Mouse (Mus musculus) brain, embryonic 14.5 days (tissue): ENCODE measurements at regions not wholly inside any gene's neighbourhood (a gene's known extent, or its start where the extent isn't known, plus 50 kb on each side); places are given as distances from the start of the nearest gene placed in this dataset.

Experiments
- CTCF ChIP-seq: fragments of 200-500 bp; IDR thresholded peaks from 2 replicates; pipeline ENCODE4 v1.5.1; 2012; ENCODE audit warnings: inconsistent platforms, mild to moderate bottlenecking, moderate library complexity, borderline replicate concordance; ENCODE audit not compliant: insufficient read depth, insufficient read length; ENCODE audit errors: extremely low read depth
- POLR2A ChIP-seq: fragments of 200-500 bp; IDR thresholded peaks from 2 replicates; pipeline ENCODE4 v1.6.1; 2012; ENCODE audit warnings: mild to moderate bottlenecking, inconsistent platforms, borderline replicate concordance; ENCODE audit not compliant: poor library complexity, insufficient read depth, insufficient read length, severe bottlenecking; ENCODE audit errors: extremely low read depth

GRCm38 (mm10) chr19:57552964-57553740, 57.7 kb upstream of the Atrnl1 start:
- TF ChIP-seq CTCF (no peak), POLR2A (no peak)
